ENCODE assay signal across 7 mouse cellular contexts in the genomic region with DNA sequence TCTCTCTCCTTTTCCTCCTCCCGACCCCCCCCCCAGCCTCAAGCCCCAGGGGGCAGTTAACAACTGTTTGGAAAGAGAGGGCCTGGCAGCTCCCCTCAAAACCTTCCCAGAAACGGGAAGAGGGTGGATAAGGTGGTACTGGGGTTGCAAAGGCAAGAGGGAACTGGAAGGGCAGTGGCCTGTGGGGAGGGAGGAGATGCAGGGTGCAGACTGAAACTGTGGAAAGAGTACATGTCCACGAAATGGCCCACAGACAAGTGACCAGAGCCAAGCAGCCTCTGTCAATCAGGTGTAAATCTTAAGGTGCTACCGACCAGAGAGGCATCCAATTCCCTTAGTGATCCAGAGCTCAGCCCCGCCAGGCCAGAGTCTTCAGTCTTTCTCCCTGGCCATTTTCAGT.
DNase-seq lines count a peak whose midpoint lies in the region; ATAC-seq and TF ChIP-seq lines count a peak whose summit lies in the region.

No protein-coding gene starts in this region.

- H3K4me3 ChIP-seq in embryonic facial prominence, embryonic 13.5 days: peak overlapping the region; percentile 53
- H3K4me3 ChIP-seq in gastrocnemius, adult 2 months: peak overlapping the region; percentile 75
- H3K4me3 ChIP-seq in kidney, embryonic 16.5 days (ENCODE audit: low read length): peak overlapping the region; percentile 57

- 6% methylated on average over 4 of the region's 5 CpGs for WGBS in embryonic facial prominence, embryonic 13.5 days
- 0% methylated on average over 4 of the region's 5 CpGs for WGBS in kidney, embryonic 16.5 days

- H3K36me3 ChIP-seq in embryonic facial prominence, embryonic 13.5 days: no peaks in the 10 kb centered on the region
- no peaks in the 10 kb centered on the region for H3K36me3 ChIP-seq in kidney, embryonic 16.5 days (ENCODE audit: insufficient read depth, low read length)

- peaks cover 15% of the 10 kb centered on the region for H3K4me1 ChIP-seq in embryonic facial prominence, embryonic 13.5 days
- H3K4me1 ChIP-seq in kidney, embryonic 16.5 days (ENCODE audit: insufficient read depth, low read length): peaks cover 18% of the 10 kb centered on the region; the same call in 1 of the 2 replicates

- TF ChIP-seq CTCF in gastrocnemius, adult 2 months (IDR thresholded peaks at IDR 0.05): no peak

- ATAC-seq in embryonic facial prominence, embryonic 13.5 days (ENCODE audit: insufficient number of reproducible peaks, insufficient read depth, low FRiP score, low TSS enrichment, low read depth): no peak
- 0 out of 2 replicates have a peak, but pooled peaks have one; percentile 44 for ATAC-seq in kidney, embryonic 16.5 days (ENCODE audit: low FRiP score, low TSS enrichment)

- no peak overlapping the region for H3K9ac ChIP-seq in embryonic facial prominence, embryonic 13.5 days
- H3K9ac ChIP-seq in kidney, embryonic 16.5 days (replicated peaks; ENCODE audit: low read length): 0 out of 2 replicates have a peak overlapping the region, but pooled peaks have one; percentile 22

- H3K9me3 ChIP-seq in embryonic facial prominence, embryonic 13.5 days: no peaks in the 10 kb centered on the region
- no peaks in the 10 kb centered on the region for H3K9me3 ChIP-seq in kidney, embryonic 16.5 days (ENCODE audit: low read length)

- intact Hi-C loops in gastrocnemius, adult 2 months (cut with DNase I): loop anchor here (1.0 to 2.0 kb wide), 2 partner anchors 14 to 44 kb away; no protein-coding TSS in a partner anchor

- H3K4me2 ChIP-seq in embryonic facial prominence, embryonic 13.5 days: peak overlapping the region; percentile 94
- peak overlapping the region; percentile 97 for H3K4me2 ChIP-seq in kidney, embryonic 16.5 days (replicated peaks; ENCODE audit: low read depth, low read length)

- H3K27ac ChIP-seq in embryonic facial prominence, embryonic 13.5 days: no peak overlapping the region
- peak overlapping the region; percentile 99 for H3K27ac ChIP-seq in gastrocnemius, adult 2 months
- no peak overlapping the region for H3K27ac ChIP-seq in kidney, embryonic 16.5 days (ENCODE audit: low read length)

- peaks cover 27% of the 10 kb centered on the region for H3K27me3 ChIP-seq in embryonic facial prominence, embryonic 13.5 days
- peaks cover 13% of the 10 kb centered on the region for H3K27me3 ChIP-seq in kidney, embryonic 16.5 days (ENCODE audit: insufficient read depth, low read length)

- peak; percentile 76 for DNase-seq in gastrocnemius, adult 2 months
- DNase-seq in neural tube, embryonic 10.5 days (ENCODE audit: extremely low spot score, low spot score): peak; percentile 51
- no peak for DNase-seq in spleen, postnatal 14 days (ENCODE audit: low spot score in 2 of 2)
- DNase-seq in adipocyte (ENCODE audit: low spot score): no peak
- no peak for DNase-seq in lung, postnatal 36 days

Comparison
In these comparisons a context has a peak if more than half of its experiments do, and no peak if none do; other contexts are left out.
1. DNase-seq: peak in gastrocnemius, adult 2 months (single experiment) and neural tube, embryonic 10.5 days (single experiment); none in spleen, postnatal 14 days (0 of 2), adipocyte (single experiment) and lung, postnatal 36 days (single experiment).
2. Peak in every context shown above with its lines, with median percentiles within 50 percentile points of each other: H3K4me3 ChIP-seq.